Mouse (Mus musculus) embryonic fibroblast, embryonic 13.5 days (primary cell): ENCODE results near the gene Usp33. TPM values are rescaled to one million over a fixed set of nuclear protein-coding genes. Genes with fewer than 3 reads are reported as not detected.
A peak's percentile ranks its signal among the peaks of the same experiment; 100 is the strongest.

Experiments
- H3K27ac ChIP-seq: 2 replicates; pipeline ENCODE4 v1.5.1; 2012; ENCODE audit warnings: low read length, control low read depth, inconsistent platforms; ENCODE audit not compliant: insufficient read depth
- H3K4me1 ChIP-seq: 2 replicates; pipeline ENCODE4 v1.6.1; 2011; ENCODE audit warnings: low read length; ENCODE audit not compliant: control insufficient read depth, insufficient read depth
- H3K4me3 ChIP-seq: 2 replicates; pipeline ENCODE4 v1.5.1; 2011; ENCODE audit warnings: mild to moderate bottlenecking, control low read depth, low read length; ENCODE audit not compliant: insufficient read depth
- CTCF ChIP-seq: IDR thresholded peaks from 2 replicates; pipeline ENCODE4 v1.5.1; 2011; ENCODE audit warnings: mild to moderate bottlenecking, control low read depth, low read length, moderate library complexity, borderline replicate concordance; ENCODE audit not compliant: insufficient read depth
- POLR2A ChIP-seq: IDR thresholded peaks from 2 replicates; pipeline ENCODE4 v1.6.1; 2011; ENCODE audit warnings: low read depth, mild to moderate bottlenecking, control low read depth, low read length, moderate library complexity
- polyA plus RNA-seq: library from polyadenylated mRNA; stranded (reverse); fragments of >200 nt; gene quantifications from 2 replicates; pipeline ENCODE4 v1.2.4, GENCODE M21; 2011; ENCODE audit warnings: low read depth; ENCODE audit not compliant: missing spikeins, insufficient read length

The Usp33 gene
- polyA plus RNA-seq, 1 experiment: 63.9 TPM

- Histone ChIP-seq H3K4me1 (peaks cover 6% of the 10 kb centered on the region; the same call in 1 of the 2 replicates), H3K27ac (no peak overlapping the region), H3K4me3 (no peak overlapping the region)
- no peak for TF ChIP-seq CTCF
- no peak for TF ChIP-seq POLR2A
Observed at GRCm38 (mm10) chr3:152400441-152400840, 54.2 kb downstream of the Usp33 start.

- Histone ChIP-seq H3K4me3 (no peak overlapping the region), H3K27ac (no peak overlapping the region), H3K4me1 (peaks cover 6% of the 10 kb centered on the region; the same call in 1 of the 2 replicates)
- TF ChIP-seq POLR2A (no peak), CTCF (no peak)
Observed at GRCm38 (mm10) chr3:152400875-152401274, 54.6 kb downstream of the Usp33 start.

GRCm38 (mm10) chr3:152401964-152402670 lies 55.8 kb downstream of the Usp33 start:
- no peak for TF ChIP-seq CTCF
- TF ChIP-seq POLR2A: no peak
- no peak overlapping the region for H3K4me3 ChIP-seq
- H3K4me1 ChIP-seq: peaks cover 10% of the 10 kb centered on the region; the same call in 1 of the 2 replicates
- H3K27ac ChIP-seq: peak overlapping the region; percentile 97

- TF ChIP-seq CTCF: no peak
- TF ChIP-seq POLR2A: no peak
- Histone ChIP-seq H3K4me3 (no peak overlapping the region), H3K4me1 (peaks cover 10% of the 10 kb centered on the region; the same call in 1 of the 2 replicates), H3K27ac (peak overlapping the region; percentile 97)
Observed at GRCm38 (mm10) chr3:152402671-152403066, 56.4 kb downstream of the Usp33 start.

- Histone ChIP-seq H3K27ac (no peak overlapping the region), H3K4me3 (no peak overlapping the region), H3K4me1 (peaks cover 10% of the 10 kb centered on the region; the same call in 1 of the 2 replicates)
- no peak for TF ChIP-seq CTCF
- TF ChIP-seq POLR2A: no peak
Observed at GRCm38 (mm10) chr3:152403827-152404226, 57.5 kb downstream of the Usp33 start.

- no peak overlapping the region for H3K27ac ChIP-seq
- H3K4me3 ChIP-seq: no peak overlapping the region
Observed at GRCm38 (mm10) chr3:152405420-152405819, 59.1 kb downstream of the Usp33 start.

GRCm38 (mm10) chr3:152405978-152406640 lies 59.8 kb downstream of the Usp33 start:
- Histone ChIP-seq H3K27ac (no peak overlapping the region), H3K4me3 (no peak overlapping the region), H3K4me1 (peaks cover 10% of the 10 kb centered on the region; the same call in 1 of the 2 replicates)
- TF ChIP-seq POLR2A (no peak), CTCF (no peak)

More at GRCm38 (mm10) chr3:152405420-152405819, 59.1 kb downstream of the Usp33 start:
- no peak for TF ChIP-seq CTCF
- no peak for TF ChIP-seq POLR2A
- H3K4me1 ChIP-seq: peaks cover 10% of the 10 kb centered on the region; the same call in 1 of the 2 replicates

GRCm38 (mm10) chr3:152410980-152411551 lies 64.8 kb downstream of the Usp33 start:
- H3K4me3 ChIP-seq: no peak overlapping the region
- TF ChIP-seq CTCF: no peak
- TF ChIP-seq POLR2A: no peak
- no peak overlapping the region for H3K27ac ChIP-seq

GRCm38 (mm10) chr3:152412362-152412761 lies 66.1 kb downstream of the Usp33 start:
- Histone ChIP-seq H3K27ac (no peak overlapping the region), H3K4me1 (no peaks in the 10 kb centered on the region; the same call in 1 of the 2 replicates), H3K4me3 (no peak overlapping the region)
- TF ChIP-seq POLR2A (no peak), CTCF (no peak)

More at GRCm38 (mm10) chr3:152410980-152411551, 64.8 kb downstream of the Usp33 start:
- peaks cover 4% of the 10 kb centered on the region; the same call in 1 of the 2 replicates for H3K4me1 ChIP-seq
